Mouse (Mus musculus): ENCODE results near the gene Zscan5b.
A peak's percentile ranks its signal among the peaks of the same experiment; 100 is the strongest.
"Not testable (repeated sequence)": the region's sequence is repeated elsewhere in the genome, so short reads cannot be mapped to it uniquely, and the experiment has no call there.

Zscan5b gene

GRCm38 (mm10) chr7:6221978-6222377 is at the start of gene Zscan5b:
Zscan5b (plus strand) TSS chr7:6222278.
- DNase-seq = no peak

- DNase-seq = no peak
Measured at GRCm38 (mm10) chr7:6172674-6173244, 49.3 kb upstream of the Zscan5b start.

- DNase-seq = no peak
Measured at GRCm38 (mm10) chr7:6173872-6174271, 48.2 kb upstream of the Zscan5b start.

- not testable (repeated sequence) for DNase-seq
Measured at GRCm38 (mm10) chr7:6174365-6174987, 47.6 kb upstream of the Zscan5b start.

- DNase-seq = peak; percentile 63
Measured at GRCm38 (mm10) chr7:6179013-6179412, 43.1 kb upstream of the Zscan5b start.

- DNase-seq = no peak
Measured at GRCm38 (mm10) chr7:6182882-6183281, 39.2 kb upstream of the Zscan5b start.

- DNase-seq = peak; percentile 69
Measured at GRCm38 (mm10) chr7:6183802-6184201, 38.3 kb upstream of the Zscan5b start.

- peak; percentile 62 for DNase-seq
Measured at GRCm38 (mm10) chr7:6184521-6184920, 37.6 kb upstream of the Zscan5b start.

- DNase-seq = no peak
Measured at GRCm38 (mm10) chr7:6185391-6185790, 36.7 kb upstream of the Zscan5b start.

- no peak for DNase-seq
Measured at GRCm38 (mm10) chr7:6186176-6186575, 35.9 kb upstream of the Zscan5b start.

- no peak for DNase-seq
Measured at GRCm38 (mm10) chr7:6186756-6187155, 35.3 kb upstream of the Zscan5b start.

- peak; percentile 45 for DNase-seq
Measured at GRCm38 (mm10) chr7:6189542-6189941, 32.5 kb upstream of the Zscan5b start.

- peak; percentile 78 for DNase-seq
Measured at GRCm38 (mm10) chr7:6191376-6191775, 30.7 kb upstream of the Zscan5b start.

GRCm38 (mm10) chr7:6194129-6194528 is 27.9 kb upstream of the Zscan5b start:
- peak; percentile 65 for DNase-seq

GRCm38 (mm10) chr7:6195777-6196176 is 26.3 kb upstream of the Zscan5b start:
- no peak for DNase-seq

GRCm38 (mm10) chr7:6196790-6197189 is 25.3 kb upstream of the Zscan5b start, which contains the start of gene Galp:
Galp (plus strand) TSS chr7:6197090.
- DNase-seq = no peak

GRCm38 (mm10) chr7:6204200-6204599 is 17.9 kb upstream of the Zscan5b start:
- DNase-seq = no peak

- DNase-seq = peak; percentile 30
Measured at GRCm38 (mm10) chr7:6213144-6213543, 8.9 kb upstream of the Zscan5b start.

- DNase-seq = not testable (repeated sequence)
Measured at GRCm38 (mm10) chr7:6214691-6215090, 7.4 kb upstream of the Zscan5b start.

- DNase-seq = no peak
Measured at GRCm38 (mm10) chr7:6220147-6220546, 1.9 kb upstream of the Zscan5b start.

- DNase-seq = peak; percentile 3
Measured at GRCm38 (mm10) chr7:6228491-6228890, 6.4 kb downstream of the Zscan5b start.

GRCm38 (mm10) chr7:6239787-6240186 is 17.7 kb downstream of the Zscan5b start:
- DNase-seq = no peak

- DNase-seq = peak; percentile 24
Measured at GRCm38 (mm10) chr7:6240841-6241425, 18.9 kb downstream of the Zscan5b start.
